Mouse (Mus musculus) stomach, postnatal 0 days (tissue): Measurements from ENCODE around the gene Disp1.

Experiments
- CTCF ChIP-seq: IDR thresholded peaks from 2 replicates; pipeline ENCODE4 v1.5.1; 2016; ENCODE audit warnings: antibody characterized with exemption, low read depth, mild to moderate bottlenecking, moderate library complexity
- EP300 ChIP-seq: optimal IDR thresholded peaks from 2 replicates; pipeline ENCODE3; 2016; ENCODE audit warnings: antibody characterized with exemption

- TF ChIP-seq CTCF = no peak
- TF ChIP-seq EP300 = no peak
Measured at GRCm38 (mm10) chr1:183149571-183150105, 71.7 kb downstream of the Disp1 start.
